Mouse (Mus musculus) MEL-GATA-1-ER (cell line): ENCODE data around the gene Gfer.

Source experiments
- DNase-seq: peaks from one replicate; pipeline ENCODE4 v3.0.0-alpha.2; 2012; ENCODE audit warnings: low read depth; ENCODE audit errors: extremely low read depth

Gene Gfer

GRCm38 (mm10) chr17:24696011-24696697 lies at the start of gene Gfer, which contains the start of gene Noxo1:
TSS of gene Gfer (minus strand) at chr17:24696156.
TSS of gene Noxo1 (plus strand) at chr17:24696234.
- peak; percentile 33 for DNase-seq

GRCm38 (mm10) chr17:24744381-24744780 lies 48.4 kb upstream of the Gfer start:
- no peak for DNase-seq

GRCm38 (mm10) chr17:24743896-24744295 lies 47.9 kb upstream of the Gfer start:
- DNase-seq: no peak

DNA sequence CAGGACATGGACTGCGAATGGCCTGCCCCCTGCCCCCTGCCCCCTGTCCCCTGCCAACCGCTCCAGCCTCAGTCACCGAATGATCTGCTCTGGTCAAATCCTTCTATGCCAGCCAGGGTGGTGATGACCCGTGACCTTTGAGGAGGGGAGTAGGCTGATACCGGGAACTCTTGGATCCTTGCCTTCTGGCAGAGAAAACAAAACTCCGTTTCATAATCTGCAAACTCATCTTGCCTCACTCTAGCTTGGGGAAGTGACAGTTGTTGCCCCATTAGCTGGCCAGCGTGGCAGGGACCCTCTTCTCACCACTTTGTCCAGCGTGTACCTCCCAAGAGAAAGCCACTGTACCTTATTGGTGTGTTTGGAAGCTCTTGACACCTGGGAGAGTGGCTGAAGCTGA lies 46.4 kb upstream of the Gfer start:
- DNase-seq: no peak

GRCm38 (mm10) chr17:24739926-24740325 lies 44.0 kb upstream of the Gfer start:
- no peak for DNase-seq

GRCm38 (mm10) chr17:24738238-24738637 lies 42.3 kb upstream of the Gfer start:
- DNase-seq: no peak

DNA sequence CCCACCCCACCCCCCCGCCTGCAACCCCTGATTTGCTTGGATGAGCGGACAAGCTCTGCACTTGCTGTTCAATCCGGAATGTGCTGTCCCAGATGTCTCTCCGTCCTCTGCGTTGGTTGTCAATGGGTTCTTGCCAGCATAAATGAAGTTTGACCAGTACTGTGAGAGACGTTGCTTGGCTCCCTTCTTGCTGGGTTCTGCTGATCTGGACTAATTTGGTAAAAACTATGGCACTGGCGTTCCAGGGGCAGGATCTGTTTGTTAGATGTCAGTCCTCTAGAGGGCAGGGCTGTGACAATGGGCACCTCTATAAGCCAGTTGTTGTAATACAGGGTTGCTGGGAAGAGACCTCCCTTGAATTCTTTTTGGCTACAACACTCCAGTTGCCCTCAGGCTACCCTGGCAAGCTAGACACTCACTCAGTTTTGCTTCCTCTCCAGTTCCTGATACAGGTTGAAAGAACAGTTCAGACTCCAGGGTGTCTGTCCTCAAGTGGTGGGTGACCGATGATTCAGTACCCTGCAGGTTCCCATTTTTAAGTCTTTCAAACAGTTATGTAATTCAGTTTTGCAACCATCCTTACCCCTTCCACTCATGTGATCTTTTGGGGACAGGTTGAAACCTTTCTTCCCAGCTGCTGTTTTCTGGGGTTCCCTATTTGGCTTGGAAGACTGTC lies 41.3 kb upstream of the Gfer start:
- no peak for DNase-seq

- peak; percentile 97 for DNase-seq
Observed at GRCm38 (mm10) chr17:24736330-24737051, 40.5 kb upstream of the Gfer start, which contains the start of gene Msrb1. TSS of gene Msrb1 (plus strand) at chr17:24736642.

DNA sequence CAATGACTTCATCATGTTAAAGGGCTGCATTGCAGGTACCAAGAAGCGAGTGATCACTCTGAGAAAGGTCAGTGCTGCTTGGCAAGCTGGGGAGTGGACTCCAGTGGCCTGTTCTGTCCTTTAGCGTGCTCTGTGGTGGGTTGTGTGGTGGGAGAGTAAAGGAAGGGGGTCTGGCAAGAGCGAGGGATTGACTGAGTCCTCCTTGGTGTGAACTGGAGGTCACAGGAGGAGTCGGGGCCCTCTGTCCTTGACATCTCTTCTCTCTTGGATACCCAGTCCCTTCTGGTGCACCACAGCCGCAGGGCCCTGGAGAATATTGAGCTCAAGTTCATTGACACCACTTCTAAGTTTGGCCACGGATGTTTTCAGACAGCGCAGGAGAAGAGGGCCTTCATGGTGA lies 39.5 kb upstream of the Gfer start:
- no peak for DNase-seq

GRCm38 (mm10) chr17:24734513-24734912 lies 38.6 kb upstream of the Gfer start:
- DNase-seq: no peak

GRCm38 (mm10) chr17:24733434-24734050 lies 37.6 kb upstream of the Gfer start:
- no peak for DNase-seq

DNA sequence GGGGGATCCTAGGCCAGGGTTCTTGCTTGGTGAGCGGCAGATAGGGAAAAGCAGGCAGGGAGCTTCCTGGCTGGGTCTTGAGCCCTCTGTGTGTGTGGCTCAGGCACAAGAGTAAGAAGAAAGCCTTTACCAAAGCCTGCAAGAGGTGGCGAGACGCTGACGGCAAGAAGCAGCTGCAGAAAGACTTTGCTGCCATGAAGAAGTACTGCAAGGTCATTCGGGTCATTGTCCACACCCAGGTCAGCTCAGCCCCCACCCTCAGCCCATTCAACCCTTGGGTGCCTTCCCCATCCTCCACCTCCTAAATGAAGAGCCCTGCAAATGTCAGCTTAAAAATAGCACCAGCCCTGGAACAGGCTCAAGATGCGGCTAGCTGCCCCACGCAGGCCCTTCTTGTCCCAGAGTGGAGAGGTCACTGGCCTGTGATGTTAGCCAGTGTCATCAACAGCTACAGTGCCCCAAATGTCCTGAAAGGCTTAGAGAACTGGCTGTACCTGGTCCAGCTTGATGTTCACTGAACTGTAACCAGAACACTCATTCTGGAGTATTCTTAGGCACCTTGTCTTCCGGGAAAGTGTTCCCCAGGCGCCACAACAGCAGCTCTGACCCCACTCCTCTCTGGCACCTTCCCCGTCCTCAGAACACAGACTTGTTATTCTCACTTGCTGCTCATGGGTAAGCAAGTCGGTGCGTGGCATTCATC lies 36.4 kb upstream of the Gfer start:
- no peak for DNase-seq

GRCm38 (mm10) chr17:24730787-24731186 lies 34.8 kb upstream of the Gfer start:
- no peak for DNase-seq

GRCm38 (mm10) chr17:24729067-24729466 lies 33.1 kb upstream of the Gfer start:
- DNase-seq: no peak

GRCm38 (mm10) chr17:24728184-24728583 lies 32.2 kb upstream of the Gfer start:
- no peak for DNase-seq

DNA sequence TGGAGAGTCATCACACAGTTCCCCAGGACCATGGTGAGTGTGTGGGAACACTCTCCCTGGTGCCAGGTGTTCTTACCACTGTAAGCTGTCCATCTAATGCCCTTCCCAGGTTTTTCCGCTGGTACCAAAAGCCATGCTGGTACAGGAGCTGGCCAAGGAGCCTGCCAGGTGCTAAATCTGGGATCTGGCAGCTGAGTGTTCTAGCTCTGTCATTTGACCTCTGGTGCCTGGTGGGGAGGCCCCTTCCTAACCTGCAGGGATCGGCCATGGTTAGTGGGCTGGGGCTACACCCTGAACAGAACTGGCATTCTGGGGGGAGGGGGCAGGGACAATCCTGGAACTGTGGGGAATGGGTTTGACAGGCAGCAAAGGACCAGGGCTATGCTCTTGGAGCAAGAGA lies 31.7 kb upstream of the Gfer start, which contains the start of gene Rpl3l:
TSS of gene Rpl3l (plus strand) at position 203 of the 400 bp plus-strand sequence.
- no peak for DNase-seq

DNA sequence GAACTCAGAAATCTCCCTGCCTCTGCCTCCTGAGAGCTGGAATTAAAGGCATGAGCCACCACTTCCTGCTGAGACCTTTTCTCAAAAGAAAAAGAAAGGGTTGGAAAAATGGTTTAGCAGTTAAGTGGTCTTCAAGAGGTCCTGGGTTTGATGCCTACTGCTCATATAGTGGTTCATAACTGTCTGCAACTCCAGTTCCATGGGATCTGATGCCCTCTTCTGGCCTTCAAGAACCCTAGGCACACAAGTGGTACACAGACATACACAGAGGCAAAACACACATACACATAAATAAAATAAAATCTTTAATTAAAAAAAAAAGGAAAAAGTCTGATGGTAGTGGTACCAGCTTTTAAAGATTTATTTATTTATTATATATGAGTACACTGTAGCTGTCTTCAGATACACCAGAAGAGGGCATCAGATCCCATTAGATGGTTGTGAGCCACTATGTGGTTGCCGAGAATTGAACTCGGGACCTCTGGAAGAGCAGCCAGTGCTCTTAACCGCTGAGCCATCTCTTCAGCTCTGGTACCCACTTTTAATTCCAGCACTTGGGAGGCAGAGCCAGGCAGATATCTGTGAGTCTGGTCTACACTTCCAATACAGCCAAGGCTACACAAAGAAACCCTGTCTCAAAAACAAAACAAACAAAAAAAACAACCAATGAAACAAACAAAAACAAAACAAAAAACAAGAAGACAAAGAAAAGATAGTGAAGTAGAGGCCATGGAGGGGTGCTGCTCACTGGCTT lies 29.9 kb upstream of the Gfer start:
- no peak for DNase-seq

DNA sequence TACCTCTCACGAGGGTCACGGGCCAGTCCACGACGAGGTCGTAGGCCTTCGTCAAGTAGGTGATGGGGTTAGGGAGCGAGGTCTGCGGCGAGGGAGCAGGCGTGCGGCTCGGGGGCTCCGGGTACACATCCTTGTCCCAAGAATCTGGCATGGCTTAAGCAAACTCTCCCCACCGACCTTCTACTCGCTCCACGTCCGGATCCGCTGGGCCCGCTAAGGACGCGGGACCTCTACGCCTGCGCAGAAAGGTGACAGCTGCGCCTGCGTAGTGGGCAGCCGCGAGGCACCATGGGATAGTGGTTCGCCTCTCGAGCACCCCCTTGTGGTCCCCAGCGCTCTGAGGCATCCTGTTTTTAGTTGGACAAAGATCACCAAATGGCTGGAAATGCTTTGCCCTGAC lies 28.2 kb upstream of the Gfer start, which contains the start of gene Ndufb10:
TSS of gene Ndufb10 (minus strand) at position 295 of the 400 bp plus-strand sequence.
- peak; percentile 73 for DNase-seq

DNA sequence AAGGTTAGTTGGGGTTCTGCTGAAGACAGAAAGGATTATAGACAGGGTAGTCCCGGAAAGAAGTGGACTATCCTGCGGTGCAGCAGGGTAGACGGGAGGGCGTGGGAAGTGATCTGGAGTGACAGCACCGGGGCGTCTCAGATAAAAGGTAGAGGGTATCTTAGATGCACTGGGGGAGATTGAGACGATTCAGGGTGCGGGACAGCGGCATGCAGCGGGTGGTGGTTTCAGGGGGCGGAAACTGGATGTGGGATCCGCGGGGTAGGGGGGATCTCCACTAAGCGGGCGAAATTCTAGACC lies 27.9 kb upstream of the Gfer start:
- no peak for DNase-seq

DNA sequence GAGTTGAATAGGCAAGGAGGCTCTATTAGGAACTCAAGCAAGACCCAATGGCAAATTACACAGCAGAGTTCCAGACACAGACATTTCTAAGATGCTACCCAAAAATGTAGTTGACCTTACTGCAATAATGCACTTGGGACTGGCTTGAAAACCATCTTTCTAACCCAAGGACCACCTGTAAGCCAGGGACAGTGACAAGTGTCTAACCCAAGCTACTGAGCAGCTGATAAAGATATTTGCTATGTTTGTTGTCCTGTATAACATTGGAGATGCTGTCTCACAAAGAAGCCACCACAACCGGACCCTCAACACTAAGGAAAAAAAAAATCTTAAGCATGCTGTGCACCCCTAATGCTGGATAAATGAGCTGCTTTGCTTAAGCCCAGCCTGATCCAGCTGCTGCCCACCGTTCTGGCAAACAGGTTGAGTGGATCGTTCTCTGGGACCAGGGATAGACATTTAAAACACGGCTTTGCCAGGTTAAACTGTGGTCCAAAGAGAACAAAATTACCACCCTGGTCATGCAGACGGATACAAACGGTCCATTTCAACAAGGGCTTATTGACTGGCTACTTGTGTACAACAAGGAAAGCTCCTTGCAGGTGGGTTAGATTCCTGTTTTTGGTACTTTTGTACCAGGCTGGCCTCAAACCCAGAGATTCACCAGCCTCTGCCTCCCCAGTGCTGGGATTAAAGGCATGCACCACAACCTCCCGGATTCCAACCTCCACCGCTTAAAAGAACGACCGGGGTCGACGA lies 27.3 kb upstream of the Gfer start:
- no peak for DNase-seq
